Mouse (Mus musculus) megakaryocyte, embryonic 14.5 days (primary cell): Measurements from ENCODE around the gene Tnk1. TPM values are rescaled to one million over a fixed set of nuclear protein-coding genes. Genes with fewer than 3 reads are reported as not detected.
A peak's percentile ranks its signal among the peaks of the same experiment; 100 is the strongest.

Source experiments
- H3K27me3 ChIP-seq: replicated peaks from 2 replicates; pipeline ENCODE3; 2012; ENCODE audit warnings: inconsistent platforms
- H3K36me3 ChIP-seq: replicated peaks from 2 replicates; pipeline ENCODE3; 2012; ENCODE audit warnings: low read length, inconsistent platforms, mixed read lengths
- H3K4me1 ChIP-seq: 2 replicates; pipeline ENCODE4 v1.6.1; 2012; ENCODE audit warnings: inconsistent platforms
- H3K4me3 ChIP-seq: replicated peaks from 2 replicates; pipeline ENCODE3; 2012; ENCODE audit warnings: moderate library complexity, mild to moderate bottlenecking, inconsistent platforms
- H3K9me3 ChIP-seq: 2 replicates; pipeline ENCODE4 v1.6.1; 2012; ENCODE audit warnings: inconsistent platforms
- FLI1 ChIP-seq: IDR thresholded peaks from 2 replicates; pipeline ENCODE4 v1.6.1; 2012; ENCODE audit warnings: low read length, inconsistent platforms, mixed read lengths
- GATA1 ChIP-seq: IDR thresholded peaks from 3 replicates; pipeline ENCODE4 v1.6.1; 2012; ENCODE audit warnings: mixed read lengths, low read length, inconsistent platforms, borderline replicate concordance
- polyA plus RNA-seq: library from polyadenylated mRNA; stranded (reverse); fragments of >175 nt; gene quantifications from 2 replicates; pipeline ENCODE4 v1.2.3, GENCODE M21; 2012; ENCODE audit warnings: low replicate concordance; ENCODE audit not compliant: insufficient read depth

Tnk1 gene
- polyA plus RNA-seq, result not detected in 2 replicates

DNA sequence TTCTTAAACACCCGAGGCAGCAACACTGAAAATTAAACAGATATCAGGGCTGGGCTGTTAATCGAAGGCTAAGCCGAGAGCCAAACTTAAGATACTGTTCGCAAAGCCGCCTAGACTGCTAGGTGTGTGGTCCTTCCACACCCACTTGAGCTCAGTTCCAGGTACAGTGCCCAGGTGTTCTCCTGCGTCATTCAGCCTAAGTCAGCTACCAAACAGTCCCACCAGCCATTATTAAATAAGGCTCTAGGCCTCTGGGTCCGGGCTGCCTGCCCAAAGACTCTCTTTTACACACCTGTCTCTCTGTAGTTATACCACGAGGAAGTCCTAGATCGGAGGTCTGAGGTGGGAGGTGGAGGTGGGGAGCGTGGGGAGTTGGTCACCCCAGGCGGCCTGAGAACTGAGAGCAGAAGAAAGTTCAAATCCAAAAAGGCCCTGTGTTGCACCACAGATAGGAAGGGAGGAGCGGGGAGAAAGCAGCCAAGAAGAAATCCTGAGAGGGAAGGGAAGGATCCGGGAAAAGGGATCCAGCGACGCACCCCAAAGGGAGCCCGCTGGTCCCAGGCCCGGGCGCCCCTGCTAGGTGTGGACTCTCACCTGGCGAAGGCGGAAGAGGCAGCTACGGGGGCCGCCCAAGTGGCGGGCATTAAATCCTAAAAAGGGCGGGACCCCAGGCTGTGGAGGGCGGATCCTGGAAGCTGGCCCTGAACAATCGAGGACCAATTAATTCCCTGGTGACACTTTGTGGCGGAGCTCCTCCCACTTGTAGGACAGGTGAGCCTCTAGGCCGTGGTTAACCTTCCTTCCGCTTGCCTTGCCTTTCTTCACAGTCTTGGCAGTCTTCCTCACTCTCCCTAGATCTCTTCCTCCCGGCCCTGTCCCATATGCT is at the start of gene Tnk1:
Tnk1 (minus strand) TSS at position 618 of the 886 bp plus-strand sequence.
- TF ChIP-seq GATA1 (no peak), FLI1 (no peak)
- Histone ChIP-seq H3K4me1 (peaks cover 20% of the 10 kb centered on the region), H3K36me3 (no peaks in the 10 kb centered on the region), H3K27me3 (peaks cover 34% of the 10 kb centered on the region), H3K9me3 (no peaks in the 10 kb centered on the region), H3K4me3 (no peak within 1 kb of the TSS)

DNA sequence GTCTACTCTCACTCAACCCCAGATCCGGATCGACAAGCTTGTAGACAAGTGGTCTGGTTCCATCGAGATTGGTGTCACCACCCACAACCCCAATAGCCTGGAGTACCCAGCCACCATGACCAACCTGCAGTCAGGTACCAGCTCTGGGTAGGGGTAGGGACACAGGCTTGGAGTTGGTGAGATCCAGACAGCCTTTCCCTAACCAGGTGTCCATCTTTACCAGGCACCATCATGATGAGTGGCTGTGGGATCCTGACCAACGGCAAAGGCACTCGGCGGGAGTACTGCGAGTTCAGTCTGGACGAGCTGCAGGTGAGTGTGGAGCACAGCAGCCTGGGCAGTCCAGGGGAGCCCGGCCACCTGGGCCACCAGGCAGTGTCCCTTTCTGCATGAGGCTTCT is 45.8 kb upstream of the Tnk1 start:
- no peak overlapping the region for H3K4me3 ChIP-seq
- no peaks in the 10 kb centered on the region for H3K27me3 ChIP-seq
- peaks cover 63% of the 10 kb centered on the region for H3K36me3 ChIP-seq
- no peaks in the 10 kb centered on the region for H3K9me3 ChIP-seq
- H3K4me1 ChIP-seq, result peaks cover 39% of the 10 kb centered on the region
- TF ChIP-seq GATA1 (no peak), FLI1 (no peak)

- Histone ChIP-seq H3K4me1 (peaks cover 52% of the 10 kb centered on the region), H3K36me3 (peaks cover 50% of the 10 kb centered on the region), H3K9me3 (no peaks in the 10 kb centered on the region), H3K4me3 (peak overlapping the region; percentile 97), H3K27me3 (no peaks in the 10 kb centered on the region)
- no peak for TF ChIP-seq FLI1
- no peak for TF ChIP-seq GATA1
These were observed 44.4 kb upstream of the Tnk1 start for GRCm38 (mm10) chr11:69902972-69903371.

- Histone ChIP-seq H3K4me3 (peak overlapping the region; percentile 97), H3K36me3 (peaks cover 40% of the 10 kb centered on the region), H3K4me1 (peaks cover 55% of the 10 kb centered on the region), H3K27me3 (no peaks in the 10 kb centered on the region), H3K9me3 (no peaks in the 10 kb centered on the region)
- TF ChIP-seq GATA1 (no peak), FLI1 (no peak)
These were observed 43.5 kb upstream of the Tnk1 start for GRCm38 (mm10) chr11:69901993-69902392.

- peaks cover 55% of the 10 kb centered on the region for H3K4me1 ChIP-seq
- TF ChIP-seq FLI1 (no peak), GATA1 (no peak)
These were observed 42.9 kb upstream of the Tnk1 start for GRCm38 (mm10) chr11:69901406-69901846.

DNA sequence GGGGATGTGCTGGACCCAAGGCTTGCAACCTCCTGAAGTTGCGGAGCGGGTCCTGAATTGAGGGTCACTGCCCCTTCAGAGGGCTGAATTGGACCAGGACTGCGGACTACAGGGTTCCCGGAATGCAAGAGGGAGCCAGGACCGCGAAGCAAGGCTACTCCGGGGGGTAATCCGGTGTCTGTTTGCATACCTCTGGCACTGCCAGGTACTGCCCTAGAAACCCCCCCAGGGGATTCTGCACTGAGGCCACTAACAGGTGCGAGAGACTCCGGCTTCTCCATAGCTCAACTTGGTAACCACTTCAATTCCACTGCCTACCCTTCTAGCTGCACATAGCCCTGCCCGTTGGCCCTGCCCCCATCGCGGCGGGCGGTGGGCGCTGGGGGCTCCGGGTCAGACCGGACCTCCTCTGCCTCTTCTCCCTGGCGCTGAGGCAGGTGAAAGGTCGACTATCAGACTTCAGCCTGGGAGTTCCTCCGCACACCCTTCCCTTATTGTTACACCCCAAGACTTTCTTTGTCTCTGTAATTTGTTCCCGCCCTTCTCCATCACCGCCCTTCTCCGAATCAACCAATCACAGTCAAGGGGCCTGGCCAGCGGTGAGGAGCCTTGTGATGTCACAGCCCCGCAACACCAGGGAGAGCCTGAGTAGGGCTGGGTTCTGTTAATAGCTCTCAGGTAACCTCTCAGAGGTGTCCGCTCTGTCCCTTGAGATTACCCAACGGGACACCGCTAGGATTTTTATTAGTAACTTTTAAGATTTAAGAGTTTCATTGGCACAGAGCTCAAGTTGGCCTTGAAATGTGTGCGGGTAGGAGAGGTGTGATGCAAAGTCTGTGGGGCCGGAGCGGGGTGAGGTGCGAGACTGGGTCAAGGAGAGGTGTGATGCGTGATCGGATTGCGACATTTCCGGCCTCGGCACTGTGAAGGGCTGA is 42.2 kb upstream of the Tnk1 start, which contains the start of the genes 2810408A11Rik and Neurl4:
2810408A11Rik (minus strand) TSS at position 517 of the 935 bp plus-strand sequence.
Neurl4 (plus strand) TSS at position 602 of the 935 bp plus-strand sequence.
- Histone ChIP-seq H3K27me3 (no peaks in the 10 kb centered on the region), H3K9me3 (no peaks in the 10 kb centered on the region), H3K36me3 (peaks cover 27% of the 10 kb centered on the region), H3K4me3 (peak within 1 kb of the TSS; percentile 97), H3K4me1 (peaks cover 58% of the 10 kb centered on the region)
- no peak for TF ChIP-seq FLI1
- no peak for TF ChIP-seq GATA1

More at GRCm38 (mm10) chr11:69901406-69901846, 42.9 kb upstream of the Tnk1 start:
- Histone ChIP-seq H3K36me3 (peaks cover 34% of the 10 kb centered on the region), H3K9me3 (no peaks in the 10 kb centered on the region), H3K4me3 (peak overlapping the region; percentile 97), H3K27me3 (no peaks in the 10 kb centered on the region)

DNA sequence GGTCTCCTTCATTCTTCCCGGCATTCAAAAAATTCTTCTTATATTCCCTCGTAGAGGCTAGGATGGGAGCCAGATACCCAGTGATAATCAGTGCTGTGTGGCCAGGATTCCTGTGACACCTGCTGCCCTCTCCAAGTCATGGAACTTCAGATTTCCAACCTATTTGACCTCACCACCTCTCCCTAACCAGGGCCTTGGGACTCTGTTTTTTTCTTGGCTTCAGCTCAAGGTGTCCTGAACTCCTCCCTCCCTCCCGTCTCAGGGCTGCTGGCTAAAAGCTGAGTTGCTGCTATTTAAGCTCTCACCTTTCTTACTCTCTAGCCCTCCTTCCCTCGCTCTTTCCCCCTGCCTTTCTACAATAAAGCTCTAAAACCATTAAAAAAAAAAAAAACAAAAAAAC is 41.3 kb upstream of the Tnk1 start:
- Histone ChIP-seq H3K27me3 (no peaks in the 10 kb centered on the region), H3K4me3 (no peak overlapping the region), H3K4me1 (peaks cover 67% of the 10 kb centered on the region), H3K36me3 (peaks cover 19% of the 10 kb centered on the region), H3K9me3 (no peaks in the 10 kb centered on the region)
- TF ChIP-seq FLI1 (no peak), GATA1 (no peak)

- Histone ChIP-seq H3K27me3 (no peaks in the 10 kb centered on the region), H3K36me3 (peaks cover 6% of the 10 kb centered on the region), H3K4me3 (peak within 1 kb of the TSS; percentile 88), H3K9me3 (no peaks in the 10 kb centered on the region), H3K4me1 (peaks cover 79% of the 10 kb centered on the region)
- TF ChIP-seq GATA1, result no peak
- TF ChIP-seq FLI1, result no peak
These were observed 36.8 kb upstream of the Tnk1 start, which contains the start of gene Acap1 for GRCm38 (mm10) chr11:69895291-69895690. Gene Acap1, minus strand, starts transcription at chr11:69895539.

DNA sequence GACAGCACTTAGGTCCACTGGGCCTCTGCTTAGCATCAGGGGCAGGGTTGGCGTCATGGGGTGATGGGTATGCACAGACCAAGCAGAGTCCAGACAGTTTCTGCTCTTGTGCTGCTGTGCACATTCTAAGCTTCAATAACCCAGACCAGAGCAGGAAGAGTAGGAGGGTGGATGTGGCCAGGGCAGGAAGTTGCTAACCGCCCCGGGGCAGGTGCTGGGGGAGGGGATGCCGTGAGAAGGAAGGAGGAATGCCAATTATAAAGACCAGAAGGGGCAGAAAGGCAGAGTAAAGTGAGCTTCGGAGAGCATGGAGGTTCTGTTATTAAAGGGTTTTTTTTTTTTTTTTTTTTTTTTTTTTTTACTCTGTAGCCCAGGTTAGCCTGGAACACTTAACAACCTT is 36.1 kb upstream of the Tnk1 start:
- H3K27me3 ChIP-seq, result no peaks in the 10 kb centered on the region
- H3K4me3 ChIP-seq, result peak overlapping the region; percentile 88
- peaks cover 78% of the 10 kb centered on the region for H3K4me1 ChIP-seq
- peaks cover 12% of the 10 kb centered on the region for H3K36me3 ChIP-seq
- no peak for TF ChIP-seq GATA1
- no peak for TF ChIP-seq FLI1
- H3K9me3 ChIP-seq, result no peaks in the 10 kb centered on the region

GRCm38 (mm10) chr11:69891482-69891881 is 33.0 kb upstream of the Tnk1 start:
- H3K4me3 ChIP-seq, result no peak overlapping the region
- no peaks in the 10 kb centered on the region for H3K9me3 ChIP-seq
- TF ChIP-seq GATA1 (no peak), FLI1 (no peak)
- peaks cover 41% of the 10 kb centered on the region for H3K36me3 ChIP-seq
- no peaks in the 10 kb centered on the region for H3K27me3 ChIP-seq
- peaks cover 71% of the 10 kb centered on the region for H3K4me1 ChIP-seq
